Mouse (Mus musculus) hindbrain, embryonic 16.5 days (tissue): ENCODE measurements at regions not wholly inside any gene's neighbourhood (a gene's known extent, or its start where the extent isn't known, plus 50 kb on each side); places are given as distances from the start of the nearest gene placed in this dataset.

ENCODE experiments used
- ATAC-seq: fragments of 200-750 bp; cut with Nextera tagmentation; 2 replicates; pipeline ENCODE4 v1.8.0; 2017; ENCODE audit warnings: moderate TSS enrichment, moderate library complexity
- H3K27ac ChIP-seq: fragments of 300-500 bp; sonication (generic); 2 replicates; pipeline ENCODE4 v1.5.1; 2014; ENCODE audit warnings: low read depth, mild to moderate bottlenecking, control low read depth, low read length, moderate library complexity
- H3K27me3 ChIP-seq: fragments of 300-500 bp; sonication (generic); replicated peaks from 2 replicates; pipeline ENCODE4 v1.6.1; 2014; ENCODE audit warnings: low read length; ENCODE audit not compliant: control insufficient read depth, insufficient read depth
- H3K36me3 ChIP-seq: fragments of 300-500 bp; sonication (generic); 2 replicates; pipeline ENCODE4 v1.6.1; 2014; ENCODE audit warnings: mild to moderate bottlenecking, low read length, moderate library complexity, mixed read lengths; ENCODE audit not compliant: control insufficient read depth, insufficient read depth
- H3K4me1 ChIP-seq: fragments of 300-500 bp; sonication (generic); 2 replicates; pipeline ENCODE4 v1.6.1; 2014; ENCODE audit warnings: low read depth, low read length; ENCODE audit not compliant: control insufficient read depth, insufficient read depth
- H3K4me2 ChIP-seq: fragments of 300-500 bp; sonication (generic); 2 replicates; pipeline ENCODE4 v1.6.1; 2014; ENCODE audit warnings: mild to moderate bottlenecking, low read length, control low read depth, moderate library complexity
- H3K4me3 ChIP-seq: fragments of 300-500 bp; sonication (generic); 2 replicates; pipeline ENCODE4 v1.5.1; 2014; ENCODE audit warnings: mild to moderate bottlenecking, low read length, control low read depth, moderate library complexity
- H3K9ac ChIP-seq: fragments of 300-500 bp; sonication (generic); 2 replicates; pipeline ENCODE4 v1.6.1; 2014; ENCODE audit warnings: low read depth, mild to moderate bottlenecking, control low read depth, low read length, moderate library complexity
- H3K9me3 ChIP-seq: fragments of 300-500 bp; sonication (generic); 2 replicates; pipeline ENCODE4 v1.6.1; 2014; ENCODE audit warnings: mild to moderate bottlenecking, low read length, moderate library complexity; ENCODE audit not compliant: control insufficient read depth
- WGBS: fragments of 180-500 bp; shearing (Covaris S2); extraction: QIAGEN DNeasy Blood & Tissue Kit; methylation state at CpG from one replicate; pipeline ENCODE4 v1.1.7; 2014; 5-methylcytosine and 5-hydroxymethylcytosine counted together

GRCm38 (mm10) chr15:93926262-93926661, 330.6 kb upstream of the Prickle1 start:
- no peaks in the 10 kb centered on the region for H3K9me3 ChIP-seq
- H3K27me3 ChIP-seq = no peaks in the 10 kb centered on the region
- H3K4me2 ChIP-seq = no peak overlapping the region
- ATAC-seq = no peak
- no peaks in the 10 kb centered on the region for H3K36me3 ChIP-seq
- no peak overlapping the region for H3K9ac ChIP-seq
- H3K27ac ChIP-seq = no peak overlapping the region
- H3K4me3 ChIP-seq = no peak overlapping the region
- H3K4me1 ChIP-seq = no peaks in the 10 kb centered on the region

GRCm38 (mm10) chr15:93921457-93922234, 326.0 kb upstream of the Prickle1 start:
- ATAC-seq = no peak
- no peaks in the 10 kb centered on the region for H3K36me3 ChIP-seq
- 83% methylated on average over 6 of the region's 6 CpGs for WGBS
- H3K9me3 ChIP-seq = no peaks in the 10 kb centered on the region
- no peak overlapping the region for H3K4me2 ChIP-seq
- H3K4me3 ChIP-seq = no peak overlapping the region
- no peaks in the 10 kb centered on the region for H3K4me1 ChIP-seq
- H3K27me3 ChIP-seq = no peaks in the 10 kb centered on the region
- no peak overlapping the region for H3K27ac ChIP-seq
- no peak overlapping the region for H3K9ac ChIP-seq

- Histone ChIP-seq H3K9ac (no peak overlapping the region), H3K36me3 (no peaks in the 10 kb centered on the region), H3K4me2 (no peak overlapping the region), H3K4me3 (no peak overlapping the region), H3K27me3 (no peaks in the 10 kb centered on the region), H3K27ac (no peak overlapping the region), H3K9me3 (no peaks in the 10 kb centered on the region), H3K4me1 (no peaks in the 10 kb centered on the region)
- WGBS = 91% methylated on average over 5 of the region's 5 CpGs
- no peak for ATAC-seq
Measured at GRCm38 (mm10) chr15:93920996-93921395, 325.3 kb upstream of the Prickle1 start.

GRCm38 (mm10) chr15:93919577-93919976, 323.9 kb upstream of the Prickle1 start:
- Histone ChIP-seq H3K36me3 (no peaks in the 10 kb centered on the region), H3K9me3 (no peaks in the 10 kb centered on the region), H3K27me3 (no peaks in the 10 kb centered on the region), H3K4me1 (no peaks in the 10 kb centered on the region), H3K4me2 (no peak overlapping the region), H3K4me3 (no peak overlapping the region), H3K9ac (no peak overlapping the region), H3K27ac (no peak overlapping the region)
- no peak for ATAC-seq
- 92% methylated on average over 6 of the region's 6 CpGs for WGBS

- no peaks in the 10 kb centered on the region for H3K9me3 ChIP-seq
- 51% methylated on average over 3 of the region's 3 CpGs for WGBS
- H3K27me3 ChIP-seq = no peaks in the 10 kb centered on the region
- no peak overlapping the region for H3K4me3 ChIP-seq
- no peaks in the 10 kb centered on the region for H3K4me1 ChIP-seq
- H3K27ac ChIP-seq = no peak overlapping the region
- ATAC-seq = no peak
- H3K4me2 ChIP-seq = no peak overlapping the region
- no peak overlapping the region for H3K9ac ChIP-seq
- no peaks in the 10 kb centered on the region for H3K36me3 ChIP-seq
Measured at GRCm38 (mm10) chr15:93916856-93917255, 321.2 kb upstream of the Prickle1 start.

- Histone ChIP-seq H3K9me3 (no peaks in the 10 kb centered on the region), H3K27me3 (no peaks in the 10 kb centered on the region), H3K36me3 (no peaks in the 10 kb centered on the region), H3K4me3 (no peak overlapping the region), H3K27ac (no peak overlapping the region), H3K4me1 (peaks cover 6% of the 10 kb centered on the region; the same call in 1 of the 2 replicates), H3K4me2 (no peak overlapping the region), H3K9ac (no peak overlapping the region)
- WGBS = 72% methylated on average over 5 of the region's 5 CpGs
- ATAC-seq = no peak
Measured at GRCm38 (mm10) chr15:93913462-93913861, 317.8 kb upstream of the Prickle1 start.

GRCm38 (mm10) chr15:93913041-93913440, 317.4 kb upstream of the Prickle1 start:
- no peaks in the 10 kb centered on the region for H3K27me3 ChIP-seq
- peaks cover 6% of the 10 kb centered on the region; the same call in 1 of the 2 replicates for H3K4me1 ChIP-seq
- 43% methylated on average over 7 of the region's 7 CpGs for WGBS
- H3K9me3 ChIP-seq = no peaks in the 10 kb centered on the region
- no peak overlapping the region for H3K27ac ChIP-seq
- no peaks in the 10 kb centered on the region for H3K36me3 ChIP-seq
- ATAC-seq = no peak
- no peak overlapping the region for H3K4me3 ChIP-seq
- no peak overlapping the region for H3K4me2 ChIP-seq
- no peak overlapping the region for H3K9ac ChIP-seq

GRCm38 (mm10) chr15:93910981-93911431, 315.3 kb upstream of the Prickle1 start:
- H3K4me1 ChIP-seq = peaks cover 6% of the 10 kb centered on the region; the same call in 1 of the 2 replicates
- H3K4me3 ChIP-seq = no peak overlapping the region
- no peak overlapping the region for H3K27ac ChIP-seq
- no peak for ATAC-seq
- no peaks in the 10 kb centered on the region for H3K36me3 ChIP-seq
- no peaks in the 10 kb centered on the region for H3K9me3 ChIP-seq
- no peak overlapping the region for H3K9ac ChIP-seq
- H3K4me2 ChIP-seq = no peak overlapping the region
- H3K27me3 ChIP-seq = no peaks in the 10 kb centered on the region
- 26% methylated on average over 11 of the region's 11 CpGs for WGBS

- no peaks in the 10 kb centered on the region for H3K27me3 ChIP-seq
- H3K4me2 ChIP-seq = no peak overlapping the region
- no peak overlapping the region for H3K9ac ChIP-seq
- H3K4me3 ChIP-seq = no peak overlapping the region
- H3K9me3 ChIP-seq = no peaks in the 10 kb centered on the region
- no peaks in the 10 kb centered on the region for H3K36me3 ChIP-seq
- H3K27ac ChIP-seq = no peak overlapping the region
- no peak for ATAC-seq
- peaks cover 6% of the 10 kb centered on the region; the same call in 1 of the 2 replicates for H3K4me1 ChIP-seq
- 83% methylated on average over 3 of the region's 3 CpGs for WGBS
Measured at GRCm38 (mm10) chr15:93910158-93910557, 314.5 kb upstream of the Prickle1 start.
